Mouse (Mus musculus): ENCODE measurements around the gene Cyct. TPM values are rescaled to one million over a fixed set of nuclear protein-coding genes. Genes with fewer than 3 reads are reported as not detected.

Cyct gene
- polyA plus RNA-seq, 1 experiment = not detected

DNA sequence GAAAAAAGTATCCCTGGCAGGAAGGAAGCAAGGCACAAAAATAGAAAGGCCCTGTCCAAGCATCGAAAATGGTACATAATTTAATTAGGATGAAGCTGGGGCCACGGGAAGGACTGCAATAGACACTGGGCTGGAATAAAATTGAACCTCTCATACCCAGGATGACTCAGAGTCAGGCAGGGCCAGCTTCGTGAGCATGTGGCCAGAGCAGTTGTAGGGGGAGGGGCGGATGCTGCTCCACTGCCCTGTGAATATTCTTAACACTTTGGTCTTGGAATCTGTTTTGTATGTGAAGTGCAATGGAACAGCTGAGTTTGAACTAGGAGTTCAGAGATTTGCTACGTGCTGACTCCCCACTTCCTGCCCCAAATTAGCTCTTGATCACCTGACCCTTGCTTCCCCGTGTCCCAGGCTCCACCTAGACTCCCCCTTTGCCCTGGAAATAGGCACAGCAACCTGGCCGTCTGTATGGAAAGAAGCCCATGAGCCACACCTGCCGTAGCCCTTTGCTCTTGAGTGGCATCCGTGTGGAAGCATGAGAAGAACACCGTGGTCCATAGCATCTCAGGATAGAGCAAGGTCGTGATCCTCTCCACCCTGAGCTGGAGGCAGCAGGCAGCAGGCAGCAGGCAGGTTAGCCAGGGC is 28.0 kb downstream of the Cyct start:
- no peak for DNase-seq (ENCODE audit: low read depth)

DNA sequence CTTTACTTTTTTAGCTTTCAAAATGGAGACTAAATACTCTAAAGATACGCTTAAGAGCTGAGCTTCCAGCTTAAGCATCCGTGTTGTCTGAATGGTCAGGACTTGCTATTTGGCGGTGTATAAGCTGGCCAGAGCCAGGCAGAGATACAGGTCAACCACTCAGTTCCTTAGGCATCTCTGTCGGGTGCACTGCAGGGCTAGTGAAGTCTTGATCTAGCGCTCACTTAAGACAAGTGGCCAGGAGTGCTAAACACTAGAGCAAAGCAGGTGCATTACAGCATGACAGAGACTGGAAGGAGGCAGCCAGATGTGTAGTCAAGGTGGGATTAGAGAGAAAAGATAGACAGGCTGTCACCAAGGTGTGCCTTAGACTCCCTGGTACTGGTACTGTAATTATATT is 30.2 kb downstream of the Cyct start:
- no peak for TF ChIP-seq POLR2A (IDR thresholded peaks at IDR 0.05; ENCODE audit: borderline replicate concordance, extremely low read depth, insufficient read depth, insufficient read length, poor library complexity, severe bottlenecking)
- DNase-seq (ENCODE audit: low read depth) = no peak

More for the DNA sequence above, 28.0 kb downstream of the Cyct start:
- TF ChIP-seq POLR2A (IDR thresholded peaks at IDR 0.05; ENCODE audit: borderline replicate concordance, extremely low read depth, insufficient read depth, insufficient read length, poor library complexity, severe bottlenecking) (no peak), CTCF (IDR thresholded peaks at IDR 0.05; ENCODE audit: borderline replicate concordance, extremely low read depth, insufficient read depth, insufficient read length) (no peak)

DNA sequence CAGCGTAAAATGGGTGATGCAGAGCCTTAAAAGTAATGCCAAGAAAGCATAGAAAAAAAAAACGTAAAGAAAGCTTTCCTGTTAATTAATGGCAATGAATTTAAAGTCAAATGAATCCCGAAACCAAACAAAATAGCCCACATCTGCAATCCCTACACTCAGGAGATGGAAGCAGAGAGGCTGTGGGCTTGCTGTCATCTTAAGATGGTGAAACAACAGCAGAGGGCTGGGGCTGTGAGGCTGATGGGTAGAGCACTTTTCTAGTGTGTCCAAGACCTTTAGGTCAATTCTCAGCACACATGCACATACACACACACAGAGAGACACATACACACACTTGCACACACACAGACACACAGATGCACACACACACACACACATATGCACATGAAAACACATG is 34.1 kb downstream of the Cyct start:
- TF ChIP-seq POLR2A (IDR thresholded peaks at IDR 0.05; ENCODE audit: borderline replicate concordance, extremely low read depth, insufficient read depth, insufficient read length, poor library complexity, severe bottlenecking) (no peak), CTCF (IDR thresholded peaks at IDR 0.05; ENCODE audit: borderline replicate concordance, extremely low read depth, insufficient read depth, insufficient read length) (no peak)
- no peak for DNase-seq (ENCODE audit: low read depth)

DNA sequence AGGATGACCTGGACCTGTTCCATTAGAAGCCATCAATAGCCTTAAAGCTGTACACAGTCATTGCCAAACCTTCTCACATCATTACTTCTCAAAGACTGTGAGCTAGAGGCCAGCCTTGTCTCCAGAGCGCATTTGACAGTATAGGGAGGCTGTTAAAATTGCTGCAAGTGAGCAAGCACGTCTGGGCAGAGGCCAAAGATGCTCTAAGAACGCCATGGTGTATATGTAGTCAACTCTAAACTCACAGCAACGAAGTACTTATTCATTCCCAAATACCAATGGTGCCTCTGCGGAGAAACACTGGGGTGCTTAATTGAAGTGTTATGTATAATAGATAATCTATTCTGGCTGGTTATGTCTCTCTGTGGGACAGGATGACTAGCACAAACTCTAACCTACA is 35.8 kb downstream of the Cyct start:
- TF ChIP-seq CTCF (IDR thresholded peaks at IDR 0.05; ENCODE audit: borderline replicate concordance, extremely low read depth, insufficient read depth, insufficient read length) = no peak
- TF ChIP-seq POLR2A (IDR thresholded peaks at IDR 0.05; ENCODE audit: borderline replicate concordance, extremely low read depth, insufficient read depth, insufficient read length, poor library complexity, severe bottlenecking) = no peak
- DNase-seq (ENCODE audit: low read depth) = no peak

DNA sequence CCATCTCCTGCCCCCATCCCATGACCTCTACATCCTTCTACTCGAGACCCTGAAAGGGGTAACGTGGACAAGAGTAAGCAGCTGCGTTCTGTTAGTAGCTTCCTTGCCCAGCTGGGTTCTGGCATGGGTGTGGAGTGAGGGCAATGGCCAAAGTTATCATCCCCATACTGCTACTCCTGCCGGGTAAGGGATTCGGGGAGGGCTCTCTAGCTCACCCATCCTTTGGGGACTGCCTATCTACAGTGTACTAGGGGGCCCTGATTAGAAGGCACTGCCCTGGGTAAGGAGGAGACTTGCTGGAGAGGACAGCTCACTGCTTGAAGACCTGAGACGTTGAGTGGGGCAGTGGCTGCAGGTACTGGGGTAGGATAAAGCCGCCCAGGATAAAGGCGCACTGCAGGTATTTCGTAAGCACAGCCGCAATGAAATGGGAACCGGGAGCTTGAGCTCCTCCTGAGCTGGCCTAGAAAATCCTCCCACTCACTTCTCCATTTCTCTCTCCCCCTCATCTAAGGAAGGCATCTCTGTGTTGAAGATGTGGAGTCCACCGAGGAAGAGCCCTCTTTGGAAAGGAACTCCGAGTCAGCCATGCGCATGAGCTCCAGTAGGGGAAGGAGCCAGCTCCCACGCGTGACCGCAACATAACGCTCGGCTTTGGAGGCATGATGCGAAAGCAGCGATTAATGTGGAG is 36.9 kb downstream of the Cyct start:
- DNase-seq (ENCODE audit: low read depth) = no peak
- TF ChIP-seq POLR2A (IDR thresholded peaks at IDR 0.05; ENCODE audit: borderline replicate concordance, extremely low read depth, insufficient read depth, insufficient read length, poor library complexity, severe bottlenecking) (no peak), CTCF (IDR thresholded peaks at IDR 0.05; ENCODE audit: borderline replicate concordance, extremely low read depth, insufficient read depth, insufficient read length) (no peak)

DNA sequence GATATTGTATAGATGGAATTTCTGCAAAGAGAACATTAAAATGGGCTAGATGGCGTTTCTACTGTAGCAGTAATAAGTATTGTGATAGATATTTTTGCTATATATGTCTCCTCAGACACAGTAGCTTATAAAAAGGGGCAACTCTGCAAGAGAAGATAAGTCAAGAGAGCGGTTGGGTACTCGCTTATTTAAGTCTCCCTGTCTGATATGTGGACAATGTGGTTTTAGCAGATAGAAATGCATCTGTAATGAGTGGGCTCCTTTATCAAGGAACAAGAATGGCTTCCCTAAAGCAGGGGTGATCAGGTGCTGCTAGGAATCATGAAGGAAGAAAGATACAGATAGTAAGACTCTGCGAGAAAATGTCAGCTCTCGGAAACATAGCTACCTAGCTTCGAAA is 39.9 kb downstream of the Cyct start:
- DNase-seq (ENCODE audit: low read depth) = no peak
- TF ChIP-seq CTCF (IDR thresholded peaks at IDR 0.05; ENCODE audit: borderline replicate concordance, extremely low read depth, insufficient read depth, insufficient read length) (no peak), POLR2A (IDR thresholded peaks at IDR 0.05; ENCODE audit: borderline replicate concordance, extremely low read depth, insufficient read depth, insufficient read length, poor library complexity, severe bottlenecking) (no peak)

DNA sequence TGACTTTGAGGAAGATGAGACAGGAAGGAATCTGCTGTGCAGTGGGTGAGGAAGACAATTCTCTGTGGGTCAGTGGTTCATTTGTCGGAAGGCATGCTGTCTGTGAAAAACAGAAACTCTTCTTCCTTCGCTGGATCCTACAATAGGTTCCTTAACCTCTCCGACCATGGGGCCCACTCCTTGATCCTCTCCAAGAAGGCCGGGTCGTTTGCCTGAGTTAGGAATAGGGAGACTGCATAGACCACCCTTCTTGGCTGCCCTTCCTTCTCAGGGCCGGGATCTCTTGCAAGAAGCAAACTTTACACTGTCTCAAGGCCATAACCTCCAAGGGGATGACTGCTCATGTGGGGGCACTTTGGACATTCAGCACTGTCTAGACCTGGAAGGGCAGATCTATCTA is 41.0 kb downstream of the Cyct start:
- no peak for TF ChIP-seq POLR2A (IDR thresholded peaks at IDR 0.05; ENCODE audit: borderline replicate concordance, extremely low read depth, insufficient read depth, insufficient read length, poor library complexity, severe bottlenecking)
- no peak for TF ChIP-seq CTCF (IDR thresholded peaks at IDR 0.05; ENCODE audit: borderline replicate concordance, extremely low read depth, insufficient read depth, insufficient read length)
- no peak for DNase-seq (ENCODE audit: low read depth)

Other genes starting within 250 kb of the Cyct start
- gene Pde11a, start 21.7 kb downstream of the Cyct start, polyA plus RNA-seq (2012; rRNA removed) = 0.37 and 0.53 TPM in 2 replicates
- gene Rbm45, start 9.5 kb upstream of the Cyct start, polyA plus RNA-seq (2012; rRNA removed) = 34.7 and 38.5 TPM in 2 replicates
- gene Osbpl6, start 46.1 kb upstream of the Cyct start, polyA plus RNA-seq (2012; rRNA removed) = 13.2 and 18.4 TPM in 2 replicates